Mouse (Mus musculus) v-Abl transformed pro-B cells (cell line): ENCODE results near the gene Ankrd33b.

Experiments used
- in situ Hi-C, 2 experiments: fragments of 400-800 bp; cut with MboI; formaldehyde crosslinking; loops; one replicate each; pipeline ENCODE4 v1.15.1; 2025; ENCODE audit not compliant: unreplicated experiment in 2 of 2

Ankrd33b gene

DNA sequence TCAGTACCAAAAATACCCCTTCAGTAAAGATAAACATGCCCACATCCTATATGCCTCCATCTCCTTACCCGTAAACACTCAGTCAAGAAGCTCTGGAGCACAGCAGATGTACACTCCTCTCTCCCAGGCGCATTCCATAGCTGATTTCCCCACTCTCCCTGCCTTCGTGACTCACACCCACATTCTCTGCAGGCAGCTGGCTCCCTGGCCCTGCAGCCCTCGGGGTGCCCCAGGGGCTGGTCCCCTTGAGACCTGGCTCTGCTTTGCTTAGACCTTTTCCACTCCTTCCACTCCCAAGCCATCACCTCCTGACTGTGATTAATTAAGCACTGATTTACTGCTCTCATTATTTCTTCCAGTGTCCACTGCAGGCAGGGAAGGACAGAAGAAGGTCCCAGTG is 7.7 kb upstream of the Ankrd33b start:
- in situ Hi-C loops = no loop called here

DNA sequence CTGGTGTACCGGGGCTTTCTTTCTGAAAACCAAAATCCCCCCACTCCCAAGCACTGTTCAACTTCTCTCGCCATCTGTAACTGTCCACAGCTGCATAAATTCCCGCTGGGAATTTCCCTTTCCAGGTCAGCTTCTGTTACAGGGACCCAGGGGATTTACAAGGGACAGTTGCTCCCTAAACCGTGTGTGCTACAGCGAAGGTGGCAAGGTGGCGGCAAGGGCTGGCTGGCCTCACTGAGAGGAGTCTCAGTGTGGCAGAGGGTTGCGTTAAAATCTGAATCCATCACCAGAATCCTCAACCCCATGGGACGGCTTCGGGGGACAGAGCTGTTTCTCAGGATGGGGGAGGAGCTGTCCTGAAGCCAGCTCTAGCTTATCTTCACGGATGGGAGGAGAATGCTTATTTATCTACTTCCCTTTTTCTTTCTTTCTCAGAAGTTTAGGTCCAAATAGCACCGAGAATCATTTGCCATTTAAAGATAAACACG is 1.6 kb upstream of the Ankrd33b start:
- in situ Hi-C loops = loop anchor here (5.0 kb wide), 2 partner anchors 37 to 42 kb away; no protein-coding TSS in a partner anchor

DNA sequence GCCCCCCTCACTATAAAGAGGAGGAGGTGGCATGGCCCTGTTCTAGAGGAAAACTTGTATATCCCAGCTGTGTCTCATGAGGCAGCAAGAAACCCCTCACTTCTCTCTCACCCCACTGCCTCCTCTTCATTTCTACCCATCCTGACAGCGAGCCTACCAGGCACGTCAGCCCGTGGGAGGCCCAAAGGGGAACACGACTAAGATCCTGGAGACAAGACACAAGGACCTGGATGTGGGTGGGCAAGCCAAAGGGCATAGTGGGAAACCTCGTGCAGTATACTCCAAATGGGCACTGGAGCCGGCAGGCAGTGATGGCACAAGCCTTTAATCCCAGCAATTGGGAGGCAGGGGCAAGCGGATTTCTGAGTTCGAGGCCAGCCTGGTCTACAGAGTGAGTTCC is 1.0 kb upstream of the Ankrd33b start:
- in situ Hi-C loops = loop anchor here (5.0 kb wide), 2 partner anchors 36 to 41 kb away; no protein-coding TSS in a partner anchor

DNA sequence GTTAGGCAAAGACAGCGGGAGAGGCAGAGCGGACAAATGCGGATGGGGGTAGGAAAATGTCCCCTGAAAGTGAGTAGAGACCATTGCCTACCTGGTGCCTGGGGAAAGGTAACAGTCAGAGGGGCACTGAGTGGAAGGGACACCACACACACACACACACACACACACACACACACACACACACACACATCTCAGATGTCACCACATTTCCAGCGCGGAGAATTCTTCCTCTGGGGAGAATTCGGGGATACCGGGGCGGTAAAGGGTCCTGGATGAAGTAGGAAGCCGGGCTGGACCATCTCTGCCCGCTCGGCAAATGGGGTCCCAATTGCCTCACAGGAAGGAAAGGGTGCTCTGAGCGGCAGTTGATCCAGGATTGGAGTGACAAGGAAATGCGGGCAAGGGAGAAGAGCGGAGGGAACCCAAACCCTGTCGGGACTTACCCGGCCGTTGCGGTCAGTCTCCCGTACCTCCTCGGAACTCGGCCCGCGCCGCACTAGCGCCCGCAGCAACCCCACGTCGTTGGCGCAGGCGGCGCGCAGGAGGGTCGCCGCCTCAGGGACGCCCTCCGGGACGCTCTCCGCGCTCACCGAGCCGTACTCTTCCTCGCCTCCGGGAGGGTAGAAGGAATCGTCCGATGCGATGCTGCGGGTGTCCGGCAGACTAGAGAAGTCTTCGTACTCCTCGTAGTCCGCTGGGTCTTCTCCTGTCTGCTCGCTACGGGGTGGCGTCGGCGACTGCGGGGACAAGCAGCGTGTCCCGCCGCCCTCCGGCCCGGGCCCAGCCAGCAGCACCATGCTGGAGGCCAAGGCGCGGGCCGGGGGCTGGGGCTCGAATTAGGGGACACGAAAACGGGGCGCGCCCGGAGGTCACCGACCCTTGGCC is 688 bp downstream of the Ankrd33b start:
- in situ Hi-C loops = loop anchor here (5.0 kb wide), 2 partner anchors 35 to 40 kb away; no protein-coding TSS in a partner anchor

GRCm38 (mm10) chr15:31365720-31366591 is 1.6 kb downstream of the Ankrd33b start:
- in situ Hi-C loops = loop anchor here (5.0 kb wide), 2 partner anchors 34 to 39 kb away; no protein-coding TSS in a partner anchor

- in situ Hi-C loops = loop anchor here (5.0 kb wide), 2 partner anchors 33 to 38 kb away; no protein-coding TSS in a partner anchor
These were observed 2.3 kb downstream of the Ankrd33b start for GRCm38 (mm10) chr15:31365041-31365719.

DNA sequence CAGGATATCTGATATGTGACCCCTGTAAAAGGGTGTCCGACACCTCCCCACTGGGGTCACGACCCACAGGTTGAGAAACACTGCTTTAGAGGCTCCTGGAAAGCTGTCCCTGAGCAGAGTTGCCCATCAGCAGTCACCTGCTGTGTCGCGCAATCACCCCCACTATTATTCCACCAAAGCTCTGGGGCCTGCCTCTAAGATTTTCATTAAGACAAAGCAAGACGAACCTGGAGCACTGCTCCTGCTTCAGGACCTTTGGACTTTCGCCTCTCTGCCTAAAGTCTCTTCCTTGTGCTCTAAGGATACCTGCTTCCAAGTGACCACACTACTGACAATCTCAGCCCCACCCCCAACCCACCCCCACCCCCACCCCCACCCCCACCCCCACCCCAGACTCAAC is 3.1 kb downstream of the Ankrd33b start:
- in situ Hi-C loops = no loop called here

- in situ Hi-C loops = no loop called here
These were observed 3.6 kb downstream of the Ankrd33b start for GRCm38 (mm10) chr15:31363981-31364361.

DNA sequence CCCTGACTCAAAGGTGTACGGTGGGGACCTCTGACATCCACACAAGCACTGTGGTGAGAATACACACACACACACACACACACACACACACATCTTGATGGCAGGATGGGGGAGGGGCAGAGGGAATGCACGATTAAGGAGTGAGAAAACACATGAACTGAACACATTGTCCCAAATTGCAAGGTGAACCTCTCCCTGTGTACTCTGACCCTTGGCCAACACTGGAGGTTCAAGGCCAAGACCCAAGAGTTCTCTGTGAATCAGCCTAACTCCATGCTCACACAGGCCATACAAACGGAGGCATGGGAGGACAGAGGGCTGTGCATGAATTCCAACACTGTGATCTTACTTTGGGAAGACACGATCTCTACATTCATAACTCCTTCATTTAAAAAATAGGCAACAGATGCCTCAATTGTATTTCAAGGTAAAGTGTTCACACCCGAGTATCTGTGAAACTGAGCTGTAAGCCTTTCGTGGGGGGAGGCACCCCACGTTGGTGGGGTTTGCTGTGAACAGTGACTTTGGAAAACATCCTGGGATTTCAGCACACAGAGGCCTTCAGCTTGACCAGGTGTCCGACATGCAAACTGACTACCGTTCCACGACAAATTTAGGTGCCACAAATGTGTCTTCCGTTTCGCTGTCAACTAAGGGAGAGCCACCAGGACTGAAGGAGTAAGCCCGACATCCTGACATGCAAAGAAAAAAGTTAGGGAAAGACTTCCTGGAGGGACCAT is 4.1 kb downstream of the Ankrd33b start:
- in situ Hi-C loops = no loop called here

DNA sequence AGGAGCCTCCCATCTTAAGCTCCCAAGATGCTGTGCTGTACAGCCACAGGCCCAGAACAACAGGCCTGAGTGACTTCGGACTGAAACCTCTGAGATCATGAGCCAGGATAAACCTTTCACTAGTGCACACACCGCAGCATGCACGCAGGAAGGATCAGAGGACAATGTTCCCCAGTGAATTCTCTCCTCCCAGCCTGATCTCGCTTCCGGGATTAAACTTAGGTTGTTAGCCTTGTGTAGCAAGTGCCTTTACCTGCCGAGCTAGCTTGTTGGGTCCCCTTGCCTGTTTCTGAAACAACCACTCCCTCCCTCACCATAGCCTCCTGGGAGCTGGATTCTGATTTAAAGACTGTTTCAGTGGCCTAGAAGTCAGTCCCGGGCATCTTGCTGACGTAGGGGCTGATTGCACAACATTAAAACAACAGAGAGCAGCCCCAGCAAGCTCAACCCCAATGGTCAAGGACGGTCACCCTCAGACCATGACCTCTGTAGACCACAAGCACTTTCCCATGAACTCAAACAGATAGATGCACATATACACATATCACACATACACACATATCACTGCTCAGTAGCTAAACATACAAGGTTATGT is 6.2 kb downstream of the Ankrd33b start:
- in situ Hi-C loops = no loop called here

DNA sequence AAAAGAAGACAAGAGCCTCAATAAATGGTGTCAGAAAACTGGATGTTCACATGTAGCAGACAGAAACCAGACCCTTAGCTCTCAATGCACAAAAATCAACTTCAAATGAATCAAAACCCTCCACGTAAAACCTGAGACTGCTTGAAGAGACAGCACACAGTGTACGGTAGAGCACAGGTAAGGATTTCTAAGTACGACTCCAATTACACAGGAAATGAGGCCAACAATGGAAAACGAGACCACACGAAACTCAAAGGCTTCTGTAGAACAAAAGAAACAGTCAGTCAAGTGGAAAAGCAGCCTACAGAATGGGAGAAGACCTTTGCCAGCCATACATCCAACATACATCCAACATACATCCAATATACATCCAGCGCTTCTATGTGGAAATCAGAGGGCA is 6.9 kb downstream of the Ankrd33b start:
- in situ Hi-C loops = no loop called here

DNA sequence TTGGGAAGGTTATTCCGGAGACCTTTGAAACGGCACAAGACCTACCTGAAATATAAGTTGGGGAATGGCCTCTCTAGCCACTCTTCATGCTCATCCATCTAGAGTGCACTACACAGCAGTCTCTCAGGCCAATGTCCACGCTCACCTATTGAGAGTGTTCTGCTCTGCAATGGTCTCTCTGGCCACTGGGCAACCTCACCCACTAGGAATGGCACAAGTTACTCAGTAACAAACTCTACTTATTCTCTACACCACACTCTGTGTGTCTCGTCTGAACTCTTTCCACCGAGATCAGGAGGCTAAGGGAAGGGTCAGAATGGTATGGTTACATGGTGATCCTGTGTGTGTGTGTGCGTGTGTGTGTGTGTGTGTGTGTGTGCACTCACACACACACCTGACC is 7.7 kb downstream of the Ankrd33b start:
- in situ Hi-C loops = no loop called here

DNA sequence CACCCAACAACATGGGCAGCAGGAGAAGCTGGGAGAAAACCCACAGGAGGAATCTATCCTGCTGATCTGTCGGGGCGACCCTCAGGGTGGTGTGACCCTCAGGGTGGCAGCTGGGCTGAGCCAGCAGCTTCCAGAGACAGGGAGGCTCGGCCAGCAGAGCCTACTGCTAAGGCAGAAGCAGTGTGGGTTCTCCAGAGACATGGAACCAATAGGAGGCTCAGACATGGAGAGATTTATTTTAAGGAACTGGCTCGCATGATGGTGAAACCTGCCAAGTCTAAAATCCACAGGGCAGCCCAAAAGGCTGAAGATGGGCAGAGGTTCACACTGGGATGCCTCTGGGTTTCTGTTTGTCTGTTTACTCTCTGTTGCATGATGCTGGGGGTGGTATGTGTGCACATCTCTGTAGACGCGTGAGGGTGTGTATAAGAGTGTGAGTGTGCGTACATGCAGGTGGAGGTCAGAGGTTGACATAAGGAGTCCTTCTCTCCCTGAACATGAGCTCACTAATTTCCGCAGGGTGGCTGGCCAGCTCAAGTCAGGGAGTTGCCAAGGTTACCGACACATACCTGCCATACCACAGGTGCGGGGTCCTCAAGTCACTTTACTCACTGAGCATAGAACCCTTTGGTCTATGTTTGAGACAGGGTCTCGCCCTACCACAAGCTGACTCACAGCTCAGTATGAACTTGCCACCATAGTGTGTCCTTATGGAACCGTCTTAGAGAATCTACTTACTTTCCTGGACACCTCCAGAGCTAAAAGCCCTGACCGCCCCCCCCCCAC is 14.8 kb downstream of the Ankrd33b start:
- in situ Hi-C loops = no loop called here

DNA sequence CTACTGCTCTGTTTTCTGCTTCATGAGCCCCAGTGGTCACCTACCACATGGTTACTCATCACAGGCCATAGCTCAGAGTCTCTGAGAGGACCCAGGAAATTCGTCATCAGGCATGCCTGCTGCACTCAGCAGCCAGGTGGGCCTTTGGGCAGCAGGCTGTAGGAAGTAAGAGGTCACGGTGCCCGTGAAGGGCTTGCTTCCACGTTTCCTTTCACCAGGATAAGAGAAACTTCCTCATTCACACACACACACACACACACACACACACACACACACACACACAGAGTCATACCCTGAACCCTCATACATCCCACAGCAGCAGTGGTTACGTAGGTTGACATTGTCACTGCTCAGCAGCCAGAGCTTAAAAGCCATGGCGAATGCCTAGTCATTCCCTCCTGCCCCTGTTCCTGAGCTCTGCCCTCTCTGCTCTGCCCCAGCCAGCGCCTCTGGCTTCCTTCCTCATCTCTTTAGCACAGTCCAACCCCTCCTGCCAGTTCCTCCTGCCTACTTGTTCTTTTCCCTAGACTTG is 17.6 kb downstream of the Ankrd33b start:
- in situ Hi-C loops = no loop called here

DNA sequence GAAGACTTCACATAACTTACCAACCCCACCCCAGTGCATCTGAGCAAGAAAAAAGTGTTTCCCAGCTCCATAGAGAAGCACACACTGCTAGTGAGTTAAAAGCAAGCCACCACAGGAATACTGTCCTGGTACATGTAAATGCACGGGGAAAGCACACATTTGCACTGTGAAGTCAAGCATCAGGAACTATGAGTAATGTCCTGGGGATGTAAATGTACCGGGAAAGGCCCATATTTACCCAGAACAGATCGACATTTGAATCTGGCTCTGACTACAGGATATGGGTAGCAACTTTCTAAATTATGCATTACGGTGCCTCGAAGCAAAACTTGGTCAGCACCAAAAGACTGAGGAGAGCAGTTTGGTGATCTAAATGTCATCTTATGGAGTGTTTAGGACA is 18.5 kb downstream of the Ankrd33b start:
- in situ Hi-C loops = no loop called here

GRCm38 (mm10) chr15:31348241-31348640 is 19.3 kb downstream of the Ankrd33b start:
- in situ Hi-C loops = no loop called here

DNA sequence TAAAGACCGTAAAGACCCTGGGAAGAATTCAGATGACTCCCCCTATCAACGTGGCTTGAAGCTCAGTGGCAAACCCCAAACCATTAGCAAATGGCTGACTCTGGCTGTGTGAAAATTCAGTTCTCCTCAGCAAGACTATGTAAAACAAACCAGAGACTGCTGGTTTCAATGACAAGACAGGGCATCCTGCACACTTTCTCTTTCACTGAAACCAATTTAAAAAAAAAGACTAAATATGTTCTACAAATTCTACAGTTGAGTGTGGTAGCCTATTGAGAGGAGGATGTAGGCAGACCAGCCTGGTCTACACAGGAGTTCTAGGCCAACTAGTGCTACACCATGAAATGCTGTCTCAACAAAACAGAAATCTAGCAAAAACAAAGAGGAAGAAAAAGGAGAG is 21.0 kb downstream of the Ankrd33b start:
- in situ Hi-C loops = no loop called here

DNA sequence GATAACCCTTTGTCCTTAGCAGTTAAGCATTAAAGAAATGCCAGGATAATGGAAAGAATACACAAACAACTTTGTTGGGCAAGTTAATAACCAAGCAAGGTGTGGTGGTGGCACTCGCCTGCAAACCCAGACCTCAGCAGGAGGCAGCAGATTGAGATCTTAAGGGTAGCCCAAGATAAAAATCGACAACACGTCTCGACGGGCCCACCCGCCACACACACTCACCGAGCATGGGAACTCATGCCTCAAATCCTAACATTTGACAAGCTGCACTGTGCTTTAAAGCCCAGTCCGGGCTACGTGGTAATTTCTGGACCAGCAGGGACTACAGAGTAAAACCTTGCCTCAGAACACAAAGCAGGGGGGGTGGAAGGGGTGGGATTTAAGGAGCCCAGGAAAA is 22.2 kb downstream of the Ankrd33b start:
- in situ Hi-C loops = no loop called here
